Mouse (Mus musculus): ENCODE measurements around the gene Fam229a. TPM values are rescaled to one million over a fixed set of nuclear protein-coding genes. Genes with fewer than 3 reads are reported as not detected.

Fam229a gene
- polyA plus RNA-seq, 1 experiment = 4.8 TPM

GRCm38 (mm10) chr4:129495672-129496562 lies 4.9 kb downstream of the Fam229a start:
- DNase-seq (ENCODE audit: low read depth) = no peak

- DNase-seq (ENCODE audit: low read depth) = no peak
Measured at GRCm38 (mm10) chr4:129496631-129497030, 5.6 kb downstream of the Fam229a start.

- DNase-seq (ENCODE audit: low read depth) = no peak
Measured at GRCm38 (mm10) chr4:129498941-129499340, 8.0 kb downstream of the Fam229a start.

GRCm38 (mm10) chr4:129500017-129500416 lies 9.0 kb downstream of the Fam229a start:
- DNase-seq (ENCODE audit: low read depth) = no peak

- no peak for DNase-seq (ENCODE audit: low read depth)
Measured at GRCm38 (mm10) chr4:129500607-129501566, 9.9 kb downstream of the Fam229a start.

- DNase-seq (ENCODE audit: low read depth) = no peak
Measured at GRCm38 (mm10) chr4:129502327-129502888, 11.4 kb downstream of the Fam229a start.

GRCm38 (mm10) chr4:129502901-129503444 lies 12.0 kb downstream of the Fam229a start:
- no peak for DNase-seq (ENCODE audit: low read depth)

- no peak for DNase-seq (ENCODE audit: low read depth)
Measured at GRCm38 (mm10) chr4:129505511-129505910, 14.5 kb downstream of the Fam229a start.

- DNase-seq (ENCODE audit: low read depth) = no peak
Measured at GRCm38 (mm10) chr4:129507434-129508236, 16.6 kb downstream of the Fam229a start.

GRCm38 (mm10) chr4:129508237-129508515 lies 17.2 kb downstream of the Fam229a start:
- no peak for DNase-seq (ENCODE audit: low read depth)

GRCm38 (mm10) chr4:129508834-129509600 lies 18.0 kb downstream of the Fam229a start:
- DNase-seq (ENCODE audit: low read depth) = no peak

GRCm38 (mm10) chr4:129509650-129510049 lies 18.7 kb downstream of the Fam229a start:
- DNase-seq (ENCODE audit: low read depth) = no peak

GRCm38 (mm10) chr4:129510723-129511412 lies 19.9 kb downstream of the Fam229a start:
- DNase-seq (ENCODE audit: low read depth) = no peak

- DNase-seq (ENCODE audit: low read depth) = no peak
Measured at GRCm38 (mm10) chr4:129511413-129512096, 20.6 kb downstream of the Fam229a start.

GRCm38 (mm10) chr4:129513086-129513767 lies 22.2 kb downstream of the Fam229a start, which contains the start of gene Marcksl1:
Marcksl1 (plus strand) TSS chr4:129513581.
- no peak for DNase-seq (ENCODE audit: low read depth)

GRCm38 (mm10) chr4:129513891-129514290 lies 22.9 kb downstream of the Fam229a start:
- DNase-seq (ENCODE audit: low read depth) = no peak

GRCm38 (mm10) chr4:129514300-129514898 lies 23.4 kb downstream of the Fam229a start:
- DNase-seq (ENCODE audit: low read depth) = no peak

GRCm38 (mm10) chr4:129516925-129517324 lies 25.9 kb downstream of the Fam229a start:
- DNase-seq (ENCODE audit: low read depth) = no peak

Data from gonadal fat pad, adult 2 months (tissue).